Mouse (Mus musculus) A20 (cell line): ENCODE results near the gene Anxa9.

Experiments
- DNase-seq: peaks from one replicate; pipeline ENCODE4 v3.0.0-alpha.2; 2011; ENCODE audit warnings: low read depth, low spot score

Gene Anxa9

DNA sequence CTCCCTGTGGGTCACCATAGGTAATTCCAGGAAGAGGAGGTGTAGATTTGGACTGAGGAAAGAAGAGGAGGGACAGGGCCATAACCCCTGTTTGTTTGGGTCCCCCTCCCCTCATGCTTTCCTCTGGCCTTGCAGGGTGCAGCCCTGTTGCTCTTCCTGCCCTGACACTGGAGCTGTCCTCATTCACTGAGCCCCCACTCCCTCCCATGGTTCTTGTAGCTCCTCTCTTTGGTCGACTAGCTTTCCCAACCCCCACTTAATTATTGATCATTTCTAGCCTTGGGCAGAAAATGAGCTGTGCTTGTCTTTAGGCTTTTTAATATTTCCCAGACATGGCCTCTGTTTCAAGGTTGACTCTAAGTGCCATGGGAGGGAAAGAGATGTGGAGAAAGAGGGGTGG lies 22.9 kb downstream of the Anxa9 start:
- DNase-seq, result no peak

DNA sequence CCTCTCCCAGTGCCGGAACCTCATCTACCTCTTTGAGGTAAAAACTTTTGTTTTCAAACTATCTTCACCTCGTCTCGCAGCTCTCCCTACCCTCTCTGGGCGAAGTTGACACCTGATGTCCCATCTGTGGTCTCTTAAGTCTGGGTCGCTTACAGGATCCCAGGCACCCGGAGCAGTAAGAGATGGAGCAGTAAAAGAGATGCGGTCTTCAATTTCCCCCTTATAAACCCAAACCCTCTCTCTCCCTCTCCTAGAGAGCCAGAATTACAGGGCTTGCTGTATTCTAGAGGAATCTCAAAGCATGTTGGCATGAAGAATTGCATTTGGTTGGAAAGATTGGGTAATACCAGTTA lies 23.4 kb downstream of the Anxa9 start:
- DNase-seq, result no peak

DNA sequence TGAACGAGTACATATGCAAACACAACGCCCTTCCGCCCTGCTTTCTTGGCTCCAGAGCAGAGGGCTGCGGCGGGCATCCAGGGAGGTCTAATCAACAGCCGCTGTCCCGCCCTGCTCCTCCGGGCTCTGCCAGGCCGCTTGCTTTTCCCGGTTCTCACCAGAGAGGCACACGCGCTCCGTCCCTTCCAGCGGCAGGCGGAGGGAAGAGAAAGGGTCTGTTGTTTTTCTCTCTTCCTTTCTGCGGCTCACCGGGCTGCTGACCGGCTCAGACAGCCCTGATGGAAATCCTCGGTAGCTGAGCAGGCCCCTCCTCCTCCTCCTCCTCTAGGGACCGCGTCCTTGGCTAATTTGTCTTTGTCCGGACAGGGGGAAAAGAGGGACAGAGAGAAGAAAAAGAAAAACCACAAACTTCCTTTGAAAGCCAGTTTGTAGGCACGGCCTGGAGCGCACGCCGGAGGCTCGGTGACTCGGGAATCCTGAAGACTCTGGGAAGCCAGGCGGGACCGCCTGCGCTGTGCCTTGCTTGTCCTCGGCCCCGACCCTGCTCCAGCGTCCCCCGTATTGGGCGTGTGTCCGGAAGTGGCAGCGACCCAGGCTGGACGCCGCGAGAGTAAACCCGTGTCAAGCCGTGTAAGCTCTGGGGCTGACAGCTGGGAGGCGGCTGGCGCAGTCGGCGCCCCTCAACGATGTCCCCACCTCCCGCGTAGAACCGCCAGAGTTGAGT lies 23.9 kb downstream of the Anxa9 start:
- DNase-seq, result peak; percentile 81

DNA sequence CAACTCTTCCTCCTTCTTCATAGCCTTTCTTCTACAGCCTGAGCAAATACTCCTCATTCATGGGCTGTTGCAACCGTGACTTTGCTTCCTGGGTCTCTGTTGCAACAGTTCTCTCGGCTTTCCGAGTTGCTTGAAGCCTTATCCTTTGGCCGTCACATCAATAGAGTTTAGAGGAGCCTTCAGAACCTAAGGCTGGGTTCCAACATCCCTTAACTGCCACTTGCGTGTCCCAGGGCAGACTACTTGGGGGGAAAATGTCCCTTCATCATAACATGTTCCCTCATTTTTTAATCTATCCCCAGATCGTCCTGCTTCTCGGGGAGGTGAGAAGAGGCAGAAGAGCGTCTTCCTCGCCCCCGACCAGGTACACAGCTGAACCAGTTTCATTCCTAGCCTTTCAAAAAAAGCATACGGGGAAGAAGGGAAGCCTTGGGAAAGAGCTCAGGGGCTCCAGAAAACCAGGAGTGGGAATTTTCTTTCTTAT lies 24.6 kb downstream of the Anxa9 start:
- peak; percentile 75 for DNase-seq

GRCm38 (mm10) chr3:95281216-95282126 lies 25.5 kb downstream of the Anxa9 start, which contains the start of the genes Mindy1 and Prune1:
TSS of gene Mindy1 (plus strand) at chr3:95281345.
TSS of gene Prune1 (minus strand) at chr3:95282076.
- DNase-seq, result peak; percentile 99

DNA sequence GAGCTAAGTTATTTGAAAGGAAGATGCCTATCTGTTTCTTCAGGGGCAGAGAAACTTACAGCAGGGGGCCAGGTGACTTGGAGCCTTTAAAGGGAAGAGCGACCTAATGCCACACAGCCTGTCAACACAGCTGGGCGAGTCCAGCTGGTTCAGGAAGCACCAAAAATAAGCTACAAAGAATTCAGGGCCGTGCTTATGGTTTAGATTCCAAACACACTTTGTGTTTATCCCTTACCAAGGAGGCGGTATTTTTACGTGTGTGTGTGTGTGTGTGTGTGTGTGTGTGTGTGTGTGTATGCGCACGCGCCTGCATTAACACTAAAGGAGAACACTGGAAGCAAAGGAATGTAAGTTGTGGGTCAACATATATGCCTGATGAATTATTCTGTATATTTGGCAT lies 26.2 kb downstream of the Anxa9 start:
- peak; percentile 68 for DNase-seq

- DNase-seq, result no peak
Measured at GRCm38 (mm10) chr3:95277149-95277551, 29.8 kb downstream of the Anxa9 start.

DNA sequence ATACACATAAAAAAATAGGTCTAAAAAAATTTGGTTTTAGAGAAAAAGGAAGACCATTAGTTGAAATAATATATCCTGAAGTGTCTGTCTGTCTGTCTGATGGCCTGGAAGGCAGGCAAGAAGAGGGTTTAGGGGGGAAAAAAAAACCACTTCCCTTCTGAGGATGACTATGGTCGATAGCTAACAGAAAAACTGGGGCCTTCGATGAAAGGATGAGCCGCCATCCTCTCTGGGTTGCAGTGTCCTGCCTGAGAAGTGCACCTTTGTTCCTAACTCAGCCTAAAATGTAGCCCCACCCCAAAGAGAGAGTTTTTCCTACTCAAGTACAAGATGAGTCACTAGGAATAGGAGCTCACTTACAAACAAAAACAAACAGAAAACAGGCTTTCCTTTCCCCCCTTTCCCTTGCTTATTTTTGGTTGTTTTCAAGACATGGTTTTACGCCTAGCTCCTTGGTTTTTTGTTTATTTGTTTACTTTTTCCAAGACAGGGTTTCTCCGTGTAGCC lies 30.5 kb downstream of the Anxa9 start:
- no peak for DNase-seq

DNA sequence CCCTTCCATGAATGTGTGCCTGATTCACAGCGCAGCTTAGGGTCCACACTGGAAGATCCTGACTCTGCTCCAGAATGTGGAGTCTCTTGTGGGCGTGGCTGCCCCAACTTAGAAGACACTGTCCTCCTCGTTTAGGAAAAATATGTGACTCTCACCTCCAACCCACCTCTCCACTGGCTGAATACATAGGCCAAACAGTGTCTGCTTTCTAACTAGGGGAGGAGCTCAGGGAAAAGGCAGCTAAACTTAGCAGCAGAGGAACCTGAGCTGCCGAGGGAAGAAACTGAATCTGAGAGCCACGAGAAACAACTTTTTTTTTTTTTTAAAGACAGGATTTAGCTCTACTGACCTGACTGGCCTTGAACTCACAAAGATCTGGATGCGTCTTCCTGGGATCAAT lies 31.8 kb downstream of the Anxa9 start:
- no peak for DNase-seq

- no peak for DNase-seq
Measured at GRCm38 (mm10) chr3:95274453-95274852, 32.5 kb downstream of the Anxa9 start.

GRCm38 (mm10) chr3:95273471-95273870 lies 33.5 kb downstream of the Anxa9 start:
- no peak for DNase-seq

GRCm38 (mm10) chr3:95270766-95271364 lies 36.1 kb downstream of the Anxa9 start:
- DNase-seq, result no peak

- no peak for DNase-seq
Measured at GRCm38 (mm10) chr3:95269789-95270188, 37.2 kb downstream of the Anxa9 start.

GRCm38 (mm10) chr3:95267855-95268254 lies 39.1 kb downstream of the Anxa9 start:
- no peak for DNase-seq

GRCm38 (mm10) chr3:95266052-95266451 lies 40.9 kb downstream of the Anxa9 start:
- no peak for DNase-seq

- no peak for DNase-seq
Measured at GRCm38 (mm10) chr3:95264724-95265123, 42.3 kb downstream of the Anxa9 start.

DNA sequence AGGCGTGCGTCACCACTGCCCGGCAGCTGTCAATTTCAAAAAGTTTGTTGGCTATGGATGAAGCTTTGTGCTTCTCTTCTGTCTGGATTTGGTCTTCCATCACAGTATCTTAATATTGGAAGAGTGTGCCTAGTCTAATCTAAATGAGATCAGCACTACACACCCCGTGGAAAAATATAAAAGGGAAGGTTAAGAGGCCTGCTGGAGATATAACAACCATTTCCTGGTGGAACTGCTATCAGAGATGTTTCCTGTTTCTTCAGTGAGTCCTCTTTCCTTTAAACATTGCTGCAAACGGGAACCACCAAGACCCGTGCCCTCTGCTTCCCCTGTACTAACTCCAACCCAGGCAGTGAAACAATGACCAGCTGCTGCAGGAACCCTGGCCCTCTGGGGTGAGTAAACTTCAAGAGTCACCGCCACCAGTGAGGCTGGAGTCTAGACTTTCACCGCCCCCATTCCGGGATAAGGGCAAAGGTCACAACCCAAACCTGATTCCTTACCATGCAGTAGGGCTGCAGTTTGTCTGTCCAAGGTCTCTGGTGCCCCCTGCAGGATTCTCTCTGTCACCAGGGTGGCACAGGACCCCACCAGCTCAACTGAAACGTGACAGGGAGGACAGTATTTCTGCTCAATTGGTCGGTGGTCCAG lies 43.8 kb downstream of the Anxa9 start:
- peak; percentile 68 for DNase-seq

- no peak for DNase-seq
Measured at GRCm38 (mm10) chr3:95261975-95262374, 45.0 kb downstream of the Anxa9 start.

DNA sequence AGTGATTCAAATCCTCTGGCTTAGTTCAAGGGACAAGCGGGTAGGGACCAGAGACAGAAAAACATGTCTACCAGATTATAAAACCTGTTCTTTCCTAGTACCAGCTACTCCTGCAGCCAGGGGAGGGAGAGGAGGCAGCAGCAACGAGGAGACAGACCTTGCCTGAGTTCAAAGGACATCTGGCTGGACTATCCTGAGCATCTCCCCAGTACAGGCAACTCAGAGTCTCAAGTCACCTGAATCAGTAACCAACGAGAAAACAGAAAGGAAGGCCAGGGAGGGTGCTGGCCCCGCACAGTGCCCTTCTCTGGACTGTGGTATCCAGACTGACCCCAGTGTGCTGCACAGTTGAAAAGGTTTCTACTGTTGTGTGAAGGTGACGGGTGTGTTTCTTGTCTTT lies 50.0 kb downstream of the Anxa9 start:
- DNase-seq, result no peak

DNA sequence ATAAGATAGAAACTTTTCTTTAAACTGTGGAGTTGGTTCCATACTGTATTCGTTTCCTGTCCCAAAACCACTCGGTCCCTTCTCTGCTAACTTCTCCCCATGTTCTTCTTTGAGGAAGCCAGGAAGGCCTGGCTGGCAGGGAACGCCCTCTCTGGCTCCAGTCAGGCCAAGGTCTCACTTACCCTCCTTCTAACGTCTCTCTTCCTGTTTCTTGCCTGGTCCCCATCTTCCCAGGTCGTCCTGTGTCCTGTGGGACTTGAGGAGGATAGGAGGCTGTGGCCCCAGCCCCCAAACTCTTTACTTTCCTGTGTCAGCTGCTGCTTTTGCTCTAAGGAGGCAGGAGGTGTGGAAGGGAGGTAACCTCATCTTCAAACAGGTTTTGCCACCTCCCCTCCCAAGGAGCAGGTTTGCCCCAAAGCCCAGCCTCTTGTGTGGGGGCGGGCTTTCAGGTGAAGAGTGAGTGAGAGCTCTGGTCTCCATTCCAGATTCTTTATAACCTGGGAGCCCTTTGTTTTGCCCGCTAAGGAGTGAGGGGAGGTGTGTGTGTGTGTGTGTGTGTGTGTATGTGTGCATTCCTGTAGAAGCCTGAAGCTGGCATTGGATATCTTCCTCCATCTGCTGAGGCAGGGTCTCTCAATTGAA lies 56.1 kb downstream of the Anxa9 start, which contains the start of gene Bnipl:
TSS of gene Bnipl (minus strand) at position 411 of the 642 bp plus-strand sequence.
- DNase-seq, result no peak

DNA sequence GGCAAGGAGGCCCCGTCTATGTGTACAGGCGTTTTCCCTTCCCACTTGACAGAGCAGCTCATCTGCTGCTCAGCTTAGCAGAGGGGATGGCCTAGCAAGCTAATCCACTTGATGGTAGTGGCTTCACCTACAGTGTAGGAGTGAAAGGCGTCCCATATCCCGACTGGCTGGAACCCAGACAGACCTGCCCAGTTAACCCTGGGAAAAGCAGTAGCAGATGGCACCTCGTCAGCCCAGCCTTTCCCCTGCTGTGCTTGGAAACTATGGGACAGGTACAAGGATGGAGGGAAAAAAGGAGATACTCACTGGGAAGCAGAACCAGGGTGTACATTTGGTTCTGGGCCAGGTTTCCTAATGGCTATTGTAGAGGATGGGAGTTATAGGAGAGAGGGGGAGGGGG lies 56.6 kb downstream of the Anxa9 start:
- DNase-seq, result no peak
